Mouse (Mus musculus) left cerebral cortex, postnatal 14 days (tissue): Measurements from ENCODE around the gene Gm10330. TPM values are rescaled to one million over a fixed set of nuclear protein-coding genes. Genes with fewer than 3 reads are reported as not detected.
"Not testable (repeated sequence)": the region's sequence is repeated elsewhere in the genome, so short reads cannot be mapped to it uniquely, and the experiment has no call there.

Experiments
- DNase-seq, 2 experiments: peaks; one replicate each; pipeline ENCODE4 v3.0.0; 2021 to 2022; ENCODE audit warnings: low spot score in 2 of 2, mixed read lengths in 1 of 2
- intact Hi-C: fragments of 180-260 bp; cut with DNase I; formaldehyde crosslinking; loops from one replicate; pipeline ENCODE4 v1.15.1; 2025
- long read RNA-seq, 2 experiments: library from polyadenylated mRNA; stranded (forward); transcript quantifications; one replicate each; pipeline ENCODE4 v2.0.0; 2021
- total RNA-seq, 2 experiments: library from RNA; stranded (reverse); gene quantifications; 2 replicates each; pipeline ENCODE4 v1.2.3; 2021

Gene Gm10330
- under 1 TPM in 1 of 2 experiments, not detected in 1; 0.25 TPM for total RNA-seq
- long read RNA-seq, experiment 1 = 0 reads
- long read RNA-seq, experiment 2 = 0 reads

GRCm38 (mm10) chr12:23780165-23780564 is at the start of gene Gm10330:
Gene Gm10330 (minus strand): TSS chr12:23780265.
- intact Hi-C loops, DNase-seq: not testable (repeated sequence)

GRCm38 (mm10) chr12:23800776-23801175 is 20.7 kb upstream of the Gm10330 start:
- DNase-seq, intact Hi-C loops: not testable (repeated sequence)

- intact Hi-C loops = not testable (repeated sequence)
- peak in 1 of 2 experiments; percentile 2 for DNase-seq
Measured at GRCm38 (mm10) chr12:23800366-23800765, 20.3 kb upstream of the Gm10330 start.
